Mouse (Mus musculus): ENCODE measurements around the gene Akap11.

GRCm38 (mm10) chr14:78525611-78526457, 10.8 kb downstream of the Akap11 start:
- TF ChIP-seq MAFK (IDR thresholded peaks at IDR 0.05; ENCODE audit: insufficient read depth, low read depth, low read length) (no peak), CHD2 (IDR thresholded peaks at IDR 0.05; ENCODE audit: low read depth, low read length) (no peak), ZC3H11A (IDR thresholded peaks at IDR 0.05; ENCODE audit: borderline replicate concordance, low read depth, low read length) (no peak), HCFC1 (IDR thresholded peaks at IDR 0.05; ENCODE audit: borderline replicate concordance, insufficient read depth, low read length) (no peak), ZNF384 (IDR thresholded peaks at IDR 0.05; ENCODE audit: low read depth, low read length) (no peak)

Measured in ES-E14 (cell line).